Mouse (Mus musculus) lung, adult 2 months (tissue): ENCODE measurements at regions not wholly inside any gene's neighbourhood (a gene's known extent, or its start where the extent isn't known, plus 50 kb on each side); places are given as distances from the start of the nearest gene placed in this dataset.

Source experiments
- CTCF ChIP-seq: fragments of 200-500 bp; IDR thresholded peaks from 2 replicates; pipeline ENCODE4 v1.5.1; 2011; ENCODE audit warnings: mild to moderate bottlenecking, low read length, control low read depth; ENCODE audit not compliant: insufficient read depth
- POLR2A ChIP-seq: fragments of 200-500 bp; IDR thresholded peaks from 2 replicates; pipeline ENCODE4 v1.6.1; 2011; ENCODE audit warnings: low read depth, mild to moderate bottlenecking, control low read depth, low read length, borderline replicate concordance; ENCODE audit errors: extremely low read depth

DNA sequence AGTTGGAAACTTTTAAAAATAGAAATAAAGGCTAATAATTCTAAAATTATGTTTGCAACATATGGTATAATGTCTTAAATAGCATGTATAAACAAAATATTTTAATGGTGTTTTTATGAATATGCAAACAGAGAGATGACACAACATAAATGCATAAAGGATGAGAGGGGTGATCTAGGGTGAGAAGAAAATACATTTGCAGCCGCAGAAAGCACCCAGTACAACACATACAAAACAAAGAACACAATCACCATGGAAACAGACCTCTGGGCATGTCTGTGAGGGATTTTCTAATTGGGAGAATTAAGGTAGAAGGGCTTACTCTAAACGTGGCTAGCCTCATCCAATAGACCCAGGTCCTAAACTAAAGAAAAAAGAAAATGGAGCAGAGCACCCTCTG lies 190.2 kb upstream of the Gm10295 start:
- TF ChIP-seq CTCF (no peak), POLR2A (no peak)
